9 mouse cellular contexts compared by ENCODE assay signal in genomic region chr12:54067419-54067818, GRCm38 (mm10).
A peak's percentile ranks its signal among the peaks of the same experiment; 100 is the strongest.
DNase-seq lines count a peak whose midpoint lies in the region; ATAC-seq and TF ChIP-seq lines count a peak whose summit lies in the region.
"Had no signal": no experiment of that assay in that cellular context is flagged by ENCODE, and none has a peak within 500 bp of the region (broad histone marks: within the 10 kb centered on the region; RNA-seq: fewer than 3 reads in every experiment).

No protein-coding gene starts in this region.

- WGBS in kidney, adult 2 months, result 33% methylated on average over 14 of the region's 14 CpGs
- 39% methylated on average over 14 of the region's 14 CpGs for WGBS in embryonic facial prominence, embryonic 12.5 days
- WGBS in hindbrain, postnatal 0 days, result 45% methylated on average over 14 of the region's 14 CpGs
- WGBS in midbrain, embryonic 15.5 days, result 33% methylated on average over 14 of the region's 14 CpGs

- H3K4me2 ChIP-seq in embryonic facial prominence, embryonic 12.5 days (replicated peaks), result peak overlapping the region; percentile 76
- H3K4me2 ChIP-seq in hindbrain, postnatal 0 days (ENCODE audit: low read depth, low read length), result peak overlapping the region; percentile 50
- H3K4me2 ChIP-seq in midbrain, embryonic 15.5 days, result peak overlapping the region; percentile 56

- H3K4me1 ChIP-seq in kidney, adult 2 months (ENCODE audit: control insufficient read depth, insufficient read depth, low read length), result no peaks in the 10 kb centered on the region
- peaks cover 18% of the 10 kb centered on the region for H3K4me1 ChIP-seq in embryonic facial prominence, embryonic 12.5 days
- H3K4me1 ChIP-seq in hindbrain, postnatal 0 days (ENCODE audit: insufficient read depth, low read length), result no peaks in the 10 kb centered on the region; the same call in none of the 2 replicates
- peaks cover 13% of the 10 kb centered on the region for H3K4me1 ChIP-seq in midbrain, embryonic 15.5 days

- ATAC-seq in embryonic facial prominence, embryonic 12.5 days (ENCODE audit: insufficient number of reproducible peaks, insufficient read depth, low FRiP score, low TSS enrichment), result no peak
- 0 out of 2 replicates have a peak, but pooled peaks have one; percentile 38 for ATAC-seq in hindbrain, postnatal 0 days
- 0 out of 2 replicates have a peak, but pooled peaks have one; percentile 10 for ATAC-seq in midbrain, embryonic 15.5 days (replicated peaks)

- H3K36me3 ChIP-seq in kidney, adult 2 months (ENCODE audit: control insufficient read depth, insufficient read depth, low read length), result no peaks in the 10 kb centered on the region
- H3K36me3 ChIP-seq in embryonic facial prominence, embryonic 12.5 days, result no peaks in the 10 kb centered on the region
- H3K36me3 ChIP-seq in hindbrain, postnatal 0 days (ENCODE audit: insufficient read depth, low read length), result no peaks in the 10 kb centered on the region
- no peaks in the 10 kb centered on the region for H3K36me3 ChIP-seq in midbrain, embryonic 15.5 days (replicated peaks)

- H3K27ac ChIP-seq in kidney, adult 2 months (ENCODE audit: insufficient read depth, low read depth, low read length), result no peak overlapping the region
- H3K27ac ChIP-seq in embryonic facial prominence, embryonic 12.5 days, result no peak overlapping the region
- H3K27ac ChIP-seq in hindbrain, postnatal 0 days, result no peak overlapping the region
- no peak overlapping the region for H3K27ac ChIP-seq in midbrain, embryonic 15.5 days

- intact Hi-C loops in left cerebral cortex, postnatal 14 days (cut with DNase I), result no loop called here

- peaks cover 2% of the 10 kb centered on the region for H3K27me3 ChIP-seq in kidney, adult 2 months (replicated peaks; ENCODE audit: control insufficient read depth, insufficient read depth, low read length)
- peaks cover 31% of the 10 kb centered on the region for H3K27me3 ChIP-seq in embryonic facial prominence, embryonic 12.5 days
- H3K27me3 ChIP-seq in hindbrain, postnatal 0 days (ENCODE audit: insufficient read depth, low read length), result no peaks in the 10 kb centered on the region
- H3K27me3 ChIP-seq in midbrain, embryonic 15.5 days (replicated peaks), result peaks cover 11% of the 10 kb centered on the region
- H3K27me3 ChIP-seq: CH12.LX had no signal

- TF ChIP-seq POLR2A in kidney, adult 2 months (IDR thresholded peaks at IDR 0.05; ENCODE audit: low read depth, low read length), result no peak

- H3K9me3 ChIP-seq in embryonic facial prominence, embryonic 12.5 days, result no peaks in the 10 kb centered on the region
- H3K9me3 ChIP-seq in hindbrain, postnatal 0 days (ENCODE audit: low read length), result no peaks in the 10 kb centered on the region
- H3K9me3 ChIP-seq in midbrain, embryonic 15.5 days, result no peaks in the 10 kb centered on the region

- H3K9ac ChIP-seq in embryonic facial prominence, embryonic 12.5 days, result no peak overlapping the region
- H3K9ac ChIP-seq in hindbrain, postnatal 0 days (replicated peaks; ENCODE audit: low read length), result peak overlapping the region; percentile 40; the same call in 1 of the 2 replicates
- H3K9ac ChIP-seq in midbrain, embryonic 15.5 days, result peak overlapping the region; percentile 15; the same call in 1 of the 2 replicates

- no peak for TF ChIP-seq CTCF in kidney, adult 2 months (conservative IDR thresholded peaks at IDR 0.05; ENCODE audit: insufficient read depth, insufficient read length, low read depth, low read length)
- no peak for TF ChIP-seq CTCF in hindbrain, postnatal 0 days (IDR thresholded peaks at IDR 0.05; ENCODE audit: low read depth)

- H3K4me3 ChIP-seq in kidney, adult 2 months (ENCODE audit: insufficient read depth, low read depth, low read length), result peak overlapping the region; percentile 33; the same call in 1 of the 2 replicates
- H3K4me3 ChIP-seq in embryonic facial prominence, embryonic 12.5 days, result peak overlapping the region; percentile 42
- peak overlapping the region; percentile 32 for H3K4me3 ChIP-seq in hindbrain, postnatal 0 days (ENCODE audit: low read length)
- peak overlapping the region; percentile 38 for H3K4me3 ChIP-seq in midbrain, embryonic 15.5 days

- DNase-seq in kidney, adult 2 months, result no peak
- no peak for DNase-seq in kidney, postnatal 36 days
- no peak for DNase-seq in hindbrain, postnatal 0 days (ENCODE audit: low spot score)
- no peak for DNase-seq in embryo, embryonic 10 days (ENCODE audit: low spot score)
- no peak for DNase-seq in left cerebral cortex, postnatal 14 days (ENCODE audit: low spot score in 2 of 2)
- DNase-seq in adrenal gland, postnatal 10 days, result no peak
